Mouse (Mus musculus) olfactory bulb, adult 2 months (tissue): ENCODE data around the gene Zfp654.

ENCODE experiments used
- CTCF ChIP-seq: fragments of 200-500 bp; IDR thresholded peaks from 2 replicates; pipeline ENCODE4 v1.5.1; 2012; ENCODE audit warnings: low read depth, mild to moderate bottlenecking, low read length, moderate library complexity; ENCODE audit not compliant: insufficient read depth
- POLR2A ChIP-seq: fragments of 200-500 bp; IDR thresholded peaks from 2 replicates; pipeline ENCODE4 v1.6.1; 2012; ENCODE audit warnings: mild to moderate bottlenecking, low read depth, low read length, moderate library complexity; ENCODE audit not compliant: insufficient read depth

- no peak for TF ChIP-seq POLR2A
- TF ChIP-seq CTCF, result no peak
These were observed 92.2 kb downstream of the Zfp654 start for GRCm38 (mm10) chr16:64759245-64759626.
